Mouse (Mus musculus): ENCODE data around the gene Acer3. TPM values are rescaled to one million over a fixed set of nuclear protein-coding genes. Genes with fewer than 3 reads are reported as not detected.

Gene Acer3
- polyA plus RNA-seq, 1 experiment: not detected

GRCm38 (mm10) chr7:98185326-98185725, 135.7 kb downstream of the Acer3 start:
- Histone ChIP-seq H3K27ac (ENCODE audit: insufficient read depth, low read depth, low read length) (no peak overlapping the region), H3K4me1 (ENCODE audit: control insufficient read depth, insufficient read depth, low read length) (no peaks in the 10 kb centered on the region), H3K4me3 (ENCODE audit: insufficient read depth, low read depth, low read length) (no peak overlapping the region)
- 41% methylated on average over 6 of the region's 6 CpGs for WGBS
- TF ChIP-seq POLR2A (IDR thresholded peaks at IDR 0.05; ENCODE audit: insufficient read depth, low read depth, low read length) (no peak), CTCF (IDR thresholded peaks at IDR 0.05; ENCODE audit: insufficient read depth, low read depth, low read length) (no peak)

- peaks cover 20% of the 10 kb centered on the region for H3K4me1 ChIP-seq (ENCODE audit: control insufficient read depth, insufficient read depth, low read length)
- H3K4me3 ChIP-seq (ENCODE audit: insufficient read depth, low read depth, low read length): peak overlapping the region; percentile 88
- WGBS: 99% methylated on average over 5 of the region's 5 CpGs
- no peak overlapping the region for H3K27ac ChIP-seq (ENCODE audit: insufficient read depth, low read depth, low read length)
- no peak for TF ChIP-seq POLR2A (IDR thresholded peaks at IDR 0.05; ENCODE audit: insufficient read depth, low read depth, low read length)
- TF ChIP-seq CTCF (IDR thresholded peaks at IDR 0.05; ENCODE audit: insufficient read depth, low read depth, low read length): no peak
Measured at GRCm38 (mm10) chr7:98178560-98179231, 142.3 kb downstream of the Acer3 start.

GRCm38 (mm10) chr7:98177929-98178559, 143.0 kb downstream of the Acer3 start, which contains the start of gene Capn5:
Gene Capn5, minus strand, starts transcription at chr7:98178274.
- H3K27ac ChIP-seq (ENCODE audit: insufficient read depth, low read depth, low read length): no peak within 1 kb of the TSS
- peaks cover 20% of the 10 kb centered on the region for H3K4me1 ChIP-seq (ENCODE audit: control insufficient read depth, insufficient read depth, low read length)
- 1% methylated on average over 42 of the region's 44 CpGs for WGBS
- H3K4me3 ChIP-seq (ENCODE audit: insufficient read depth, low read depth, low read length): peak within 1 kb of the TSS; percentile 88
- peak; percentile 73 for TF ChIP-seq CTCF (IDR thresholded peaks at IDR 0.05; ENCODE audit: insufficient read depth, low read depth, low read length)
- 0 out of 2 replicates have a peak, but pooled peaks have one; percentile 8 for TF ChIP-seq POLR2A (IDR thresholded peaks at IDR 0.05; ENCODE audit: insufficient read depth, low read depth, low read length)

GRCm38 (mm10) chr7:98177566-98177928, 143.5 kb downstream of the Acer3 start:
- no peak overlapping the region for H3K27ac ChIP-seq (ENCODE audit: insufficient read depth, low read depth, low read length)
- H3K4me1 ChIP-seq (ENCODE audit: control insufficient read depth, insufficient read depth, low read length): peaks cover 20% of the 10 kb centered on the region
- peak overlapping the region; percentile 88 for H3K4me3 ChIP-seq (ENCODE audit: insufficient read depth, low read depth, low read length)
- TF ChIP-seq CTCF (IDR thresholded peaks at IDR 0.05; ENCODE audit: insufficient read depth, low read depth, low read length) (no peak), POLR2A (IDR thresholded peaks at IDR 0.05; ENCODE audit: insufficient read depth, low read depth, low read length) (no peak)
- WGBS: 4% methylated on average over 9 of the region's 9 CpGs

- H3K27ac ChIP-seq (ENCODE audit: insufficient read depth, low read depth, low read length): no peak overlapping the region
- 61% methylated on average over 2 of the region's 2 CpGs for WGBS
- TF ChIP-seq CTCF (IDR thresholded peaks at IDR 0.05; ENCODE audit: insufficient read depth, low read depth, low read length) (no peak), POLR2A (IDR thresholded peaks at IDR 0.05; ENCODE audit: insufficient read depth, low read depth, low read length) (no peak)
- peaks cover 20% of the 10 kb centered on the region for H3K4me1 ChIP-seq (ENCODE audit: control insufficient read depth, insufficient read depth, low read length)
- no peak overlapping the region for H3K4me3 ChIP-seq (ENCODE audit: insufficient read depth, low read depth, low read length)
Measured at GRCm38 (mm10) chr7:98177071-98177485, 143.9 kb downstream of the Acer3 start.

GRCm38 (mm10) chr7:98176322-98177070, 144.5 kb downstream of the Acer3 start:
- no peak overlapping the region for H3K4me3 ChIP-seq (ENCODE audit: insufficient read depth, low read depth, low read length)
- H3K4me1 ChIP-seq (ENCODE audit: control insufficient read depth, insufficient read depth, low read length): peaks cover 25% of the 10 kb centered on the region
- H3K27ac ChIP-seq (ENCODE audit: insufficient read depth, low read depth, low read length): no peak overlapping the region
- TF ChIP-seq CTCF (IDR thresholded peaks at IDR 0.05; ENCODE audit: insufficient read depth, low read depth, low read length) (no peak), POLR2A (IDR thresholded peaks at IDR 0.05; ENCODE audit: insufficient read depth, low read depth, low read length) (no peak)
- 86% methylated on average over 8 of the region's 8 CpGs for WGBS

- no peak overlapping the region for H3K4me3 ChIP-seq (ENCODE audit: insufficient read depth, low read depth, low read length)
- H3K4me1 ChIP-seq (ENCODE audit: control insufficient read depth, insufficient read depth, low read length): peaks cover 33% of the 10 kb centered on the region
- TF ChIP-seq CTCF (IDR thresholded peaks at IDR 0.05; ENCODE audit: insufficient read depth, low read depth, low read length) (no peak), POLR2A (IDR thresholded peaks at IDR 0.05; ENCODE audit: insufficient read depth, low read depth, low read length) (no peak)
- 89% methylated on average over 4 of the region's 4 CpGs for WGBS
- H3K27ac ChIP-seq (ENCODE audit: insufficient read depth, low read depth, low read length): no peak overlapping the region
Measured at GRCm38 (mm10) chr7:98174883-98175755, 145.9 kb downstream of the Acer3 start.

GRCm38 (mm10) chr7:98173408-98173807, 147.6 kb downstream of the Acer3 start:
- TF ChIP-seq CTCF (IDR thresholded peaks at IDR 0.05; ENCODE audit: insufficient read depth, low read depth, low read length) (no peak), POLR2A (IDR thresholded peaks at IDR 0.05; ENCODE audit: insufficient read depth, low read depth, low read length) (no peak)
- peaks cover 29% of the 10 kb centered on the region for H3K4me1 ChIP-seq (ENCODE audit: control insufficient read depth, insufficient read depth, low read length)
- H3K27ac ChIP-seq (ENCODE audit: insufficient read depth, low read depth, low read length): no peak overlapping the region
- WGBS: 63% methylated on average over 4 of the region's 4 CpGs
- H3K4me3 ChIP-seq (ENCODE audit: insufficient read depth, low read depth, low read length): no peak overlapping the region

Data from olfactory bulb, adult 2 months (tissue).